Mouse (Mus musculus) myocyte (in vitro differentiated cells): Measurements from ENCODE around the gene Hs1bp3. TPM values are rescaled to one million over a fixed set of nuclear protein-coding genes. Genes with fewer than 3 reads are reported as not detected.

Experiments used
- H3K27me3 ChIP-seq: one replicate; pipeline ENCODE4 v1.6.1; 2011; ENCODE audit not compliant: control insufficient read depth, insufficient read depth, insufficient read length
- H3K36me3 ChIP-seq: one replicate; pipeline ENCODE4 v1.6.1; 2011; ENCODE audit not compliant: control insufficient read depth, insufficient read depth
- H3K4me2 ChIP-seq: one replicate; pipeline ENCODE4 v1.6.1; 2011; ENCODE audit warnings: low read depth, control low read depth
- H3K4me3 ChIP-seq: one replicate; pipeline ENCODE4 v1.5.1; 2011; ENCODE audit warnings: mild to moderate bottlenecking, control low read depth, moderate library complexity
- H3K79me2 ChIP-seq: one replicate; pipeline ENCODE4 v1.6.1; 2011; ENCODE audit not compliant: control insufficient read depth, insufficient read depth
- H3ac ChIP-seq: one replicate; pipeline ENCODE4 v1.6.1; 2011; ENCODE audit not compliant: control insufficient read depth, insufficient read length
- CEBPB ChIP-seq: IDR thresholded peaks from 2 replicates; pipeline ENCODE4 v1.6.1; 2011; ENCODE audit warnings: mild to moderate bottlenecking, moderate library complexity; ENCODE audit not compliant: poor library complexity, insufficient read depth, severe bottlenecking
- E2F4 ChIP-seq: IDR thresholded peaks from one replicate; pipeline ENCODE4 v1.6.1; 2011; ENCODE audit warnings: mild to moderate bottlenecking, control low read depth, moderate library complexity; ENCODE audit not compliant: insufficient read depth
- MAX ChIP-seq: IDR thresholded peaks from one replicate; pipeline ENCODE4 v1.6.1; 2011; ENCODE audit warnings: low read depth, mild to moderate bottlenecking, control low read depth
- MYOD1 ChIP-seq, 3 experiments: IDR thresholded peaks; one replicate each; pipeline ENCODE4 v1.6.1; 2011; ENCODE audit warnings: control low read depth in 2 of 3, low read depth in 2 of 3, mild to moderate bottlenecking in 2 of 3, moderate library complexity in 1 of 3; ENCODE audit not compliant: insufficient read length in 2 of 3, control insufficient read depth in 1 of 3
- MYOG ChIP-seq, 3 experiments: IDR thresholded peaks; one replicate each; pipeline ENCODE4 v1.6.1; 2011; ENCODE audit warnings: control low read depth in 2 of 3, low read depth in 2 of 3, mild to moderate bottlenecking in 2 of 3; ENCODE audit not compliant: insufficient read length in 2 of 3, control insufficient read depth in 1 of 3, insufficient read depth in 1 of 3
- POLR2A ChIP-seq: IDR thresholded peaks from one replicate; pipeline ENCODE4 v1.6.1; 2011; ENCODE audit warnings: low read depth, mild to moderate bottlenecking, control low read depth, moderate library complexity; ENCODE audit not compliant: insufficient read length
- POLR2AphosphoS2 ChIP-seq: IDR thresholded peaks from one replicate; pipeline ENCODE4 v1.6.1; 2011; ENCODE audit warnings: low read depth, control low read depth; ENCODE audit not compliant: insufficient read length
- REST ChIP-seq: IDR thresholded peaks from one replicate; pipeline ENCODE4 v1.6.1; 2011; ENCODE audit warnings: mild to moderate bottlenecking, control low read depth, moderate library complexity; ENCODE audit not compliant: insufficient read depth, insufficient read length
- SRF ChIP-seq: IDR thresholded peaks from one replicate; pipeline ENCODE4 v1.6.1; 2011; ENCODE audit warnings: low read depth; ENCODE audit not compliant: control insufficient read depth, insufficient read length
- TCF12 ChIP-seq: IDR thresholded peaks from one replicate; pipeline ENCODE4 v1.6.1; 2011; ENCODE audit warnings: mild to moderate bottlenecking, control low read depth; ENCODE audit not compliant: poor library complexity, insufficient read depth, severe bottlenecking
- TCF3 ChIP-seq: IDR thresholded peaks from one replicate; pipeline ENCODE4 v1.6.1; 2011; ENCODE audit warnings: low read depth, control low read depth; ENCODE audit not compliant: insufficient read length
- USF1 ChIP-seq: IDR thresholded peaks from one replicate; pipeline ENCODE4 v1.6.1; 2011; ENCODE audit warnings: low read depth, mild to moderate bottlenecking, control low read depth, moderate library complexity
- polyA plus RNA-seq: library from polyadenylated mRNA; unstranded; fragments of >200 nt; fragmentation: generic; extraction: Trizol; gene quantifications from one replicate; pipeline ENCODE4 v1.2.1, GENCODE M21; 2012; ENCODE audit warnings: missing spikeins

Hs1bp3 gene
- polyA plus RNA-seq, 1 experiment: 24.6 TPM

DNA sequence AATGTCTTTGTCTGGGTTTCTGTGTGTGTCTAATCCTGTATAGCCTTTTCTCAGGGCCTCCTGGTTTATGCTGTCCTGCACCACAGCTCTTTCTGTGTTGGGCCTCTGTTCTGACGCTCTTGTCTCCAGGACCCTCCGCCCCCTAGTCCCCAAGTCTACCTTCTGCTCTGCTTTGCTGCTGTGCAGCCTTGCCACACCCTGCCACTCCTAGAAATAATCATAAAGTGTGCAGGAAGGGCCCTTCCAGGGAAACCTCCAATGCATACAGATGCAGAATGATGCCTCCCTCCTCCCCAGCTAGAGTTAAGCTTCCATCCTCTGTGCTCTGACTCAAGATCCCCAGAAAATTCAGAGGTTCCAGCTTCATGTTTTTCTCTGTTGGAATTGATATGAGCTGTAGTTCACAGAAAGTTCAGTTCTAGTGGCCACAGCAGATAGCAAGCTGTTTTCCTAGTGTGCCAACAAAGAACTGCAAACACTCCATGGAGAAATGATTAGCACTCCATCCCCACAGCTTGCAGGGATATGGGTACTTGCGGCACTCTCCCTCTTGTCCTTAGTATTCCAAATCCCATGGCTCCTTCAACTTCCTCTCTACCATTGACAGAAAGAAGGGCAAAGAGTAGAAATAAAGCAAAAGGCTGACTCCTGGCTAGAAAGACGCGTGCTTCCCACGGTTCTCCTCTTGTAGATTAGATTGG, 39.6 kb upstream of the Hs1bp3 start:
- H3K36me3 ChIP-seq: peaks cover 4% of the 10 kb centered on the region
- no peaks in the 10 kb centered on the region for H3K79me2 ChIP-seq
- H3ac ChIP-seq: no peak overlapping the region
- H3K4me3 ChIP-seq: no peak overlapping the region
- TF ChIP-seq USF1 (no peak), TCF3 (no peak), SRF (no peak), TCF12 (no peak), MYOD1 (IDR thresholded peaks at IDR 0.05; ENCODE audit: control insufficient read depth in 1 of 3, insufficient read length in 2 of 3, low read depth in 2 of 3) (no peak), MYOG (IDR thresholded peaks at IDR 0.05; ENCODE audit: control insufficient read depth in 1 of 3, insufficient read depth in 1 of 3, insufficient read length in 2 of 3, low read depth in 2 of 3) (no peak), CEBPB (no peak), E2F4 (no peak), REST (no peak), MAX (no peak), POLR2AphosphoS2 (no peak), POLR2A (no peak)
- no peaks in the 10 kb centered on the region for H3K27me3 ChIP-seq
- no peak overlapping the region for H3K4me2 ChIP-seq

DNA sequence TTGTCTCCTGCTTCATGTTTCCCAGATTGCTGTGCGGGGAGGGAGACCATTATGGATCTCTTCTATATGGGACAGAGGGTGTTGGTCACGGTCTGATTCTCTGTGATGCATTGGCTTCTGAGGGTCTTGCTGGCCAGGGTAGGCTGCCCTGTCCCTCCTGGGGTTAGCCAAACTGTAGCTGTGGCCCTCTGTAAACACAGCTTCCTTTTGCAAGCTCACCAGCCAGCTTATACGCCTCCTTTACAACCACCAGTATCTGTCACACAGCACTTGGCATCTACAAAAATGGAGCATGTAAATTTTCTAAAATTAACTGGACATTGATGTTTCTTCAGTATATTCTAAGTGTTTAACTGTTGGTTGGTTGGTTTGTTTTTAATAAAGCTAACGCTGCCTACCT, 37.8 kb upstream of the Hs1bp3 start:
- TF ChIP-seq TCF12 (no peak), POLR2AphosphoS2 (no peak), CEBPB (no peak), MYOD1 (IDR thresholded peaks at IDR 0.05; ENCODE audit: control insufficient read depth in 1 of 3, insufficient read length in 2 of 3, low read depth in 2 of 3) (no peak), E2F4 (no peak), TCF3 (no peak), POLR2A (no peak), REST (no peak), SRF (no peak), MYOG (IDR thresholded peaks at IDR 0.05; ENCODE audit: control insufficient read depth in 1 of 3, insufficient read depth in 1 of 3, insufficient read length in 2 of 3, low read depth in 2 of 3) (no peak), MAX (no peak), USF1 (no peak)
- H3K79me2 ChIP-seq: no peaks in the 10 kb centered on the region

DNA sequence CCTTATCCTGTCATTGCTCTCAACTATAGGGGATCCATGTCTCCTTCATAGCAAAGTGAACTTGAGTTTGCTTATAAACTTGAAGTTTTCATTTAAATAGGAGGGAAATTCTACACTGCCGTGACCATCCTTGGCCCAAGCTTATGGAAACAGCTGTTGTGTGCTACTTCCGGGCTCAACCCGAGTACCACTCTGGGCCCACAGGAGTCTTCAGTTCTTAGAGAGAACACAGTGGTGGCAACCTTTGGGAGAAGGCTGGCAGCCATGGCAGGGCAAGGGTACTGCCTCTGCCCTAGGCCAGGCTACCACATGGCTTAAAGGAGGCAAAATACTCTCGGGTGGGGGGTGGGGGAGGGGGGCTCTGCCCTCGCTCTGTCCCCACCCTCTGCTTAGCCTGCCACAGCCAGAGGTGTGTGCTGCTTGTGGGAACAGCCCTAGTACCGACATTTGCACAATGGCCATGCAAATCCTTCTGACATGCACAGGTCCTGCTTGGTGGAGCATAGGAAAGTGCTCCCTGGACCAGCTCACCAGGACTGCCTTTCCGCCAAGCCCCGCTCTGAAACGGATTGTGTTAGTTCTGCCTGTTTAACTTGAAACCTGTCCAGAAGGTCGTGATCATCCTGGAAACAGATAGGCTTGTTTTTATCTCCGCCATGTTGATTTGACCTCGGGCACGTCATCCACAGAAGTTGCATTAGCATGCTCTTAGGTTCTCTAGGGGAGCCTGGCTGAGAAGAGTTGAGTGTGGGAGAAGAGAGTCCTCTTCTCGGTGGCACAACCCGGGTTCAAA, 31.8 kb upstream of the Hs1bp3 start:
- TF ChIP-seq TCF3: no peak
- TF ChIP-seq TCF12: no peak
- TF ChIP-seq POLR2AphosphoS2: no peak
- no peak for TF ChIP-seq MYOG (IDR thresholded peaks at IDR 0.05; ENCODE audit: control insufficient read depth in 1 of 3, insufficient read depth in 1 of 3, insufficient read length in 2 of 3, low read depth in 2 of 3)
- TF ChIP-seq MYOD1 (IDR thresholded peaks at IDR 0.05; ENCODE audit: control insufficient read depth in 1 of 3, insufficient read length in 2 of 3, low read depth in 2 of 3): no peak
- TF ChIP-seq REST: no peak
- no peak for TF ChIP-seq USF1
- no peak for TF ChIP-seq MAX
- no peak for TF ChIP-seq CEBPB
- no peak for TF ChIP-seq E2F4
- no peak for TF ChIP-seq POLR2A
- no peak for TF ChIP-seq SRF
- Histone ChIP-seq H3K4me2 (no peak overlapping the region), H3K36me3 (no peaks in the 10 kb centered on the region), H3K27me3 (no peaks in the 10 kb centered on the region), H3K4me3 (no peak overlapping the region), H3ac (no peak overlapping the region), H3K79me2 (no peaks in the 10 kb centered on the region)

More for the DNA sequence above, 37.8 kb upstream of the Hs1bp3 start:
- H3K4me2 ChIP-seq: no peak overlapping the region
- H3K4me3 ChIP-seq: no peak overlapping the region
- no peaks in the 10 kb centered on the region for H3K27me3 ChIP-seq
- H3K36me3 ChIP-seq: no peaks in the 10 kb centered on the region
- no peak overlapping the region for H3ac ChIP-seq

DNA sequence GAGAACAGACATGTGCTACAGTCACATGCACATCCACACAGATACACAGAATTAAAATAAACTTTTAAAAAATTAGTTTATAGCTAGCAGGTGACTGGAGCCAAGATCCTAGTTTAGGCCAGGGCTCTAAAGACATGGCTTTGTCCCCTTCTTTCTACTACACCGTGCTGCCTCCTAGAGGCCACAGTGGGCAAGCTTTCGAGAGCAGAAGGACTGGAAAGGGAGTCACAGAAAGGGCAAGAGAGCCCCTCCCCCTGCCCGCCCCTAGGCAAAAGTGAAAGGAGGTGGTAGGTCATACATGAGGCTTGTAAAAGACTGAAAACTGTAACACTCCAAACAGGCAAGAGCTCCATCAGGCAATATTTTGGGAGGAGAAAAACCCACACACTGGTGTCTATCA, 25.3 kb upstream of the Hs1bp3 start:
- Histone ChIP-seq H3K4me3 (no peak overlapping the region), H3ac (no peak overlapping the region), H3K79me2 (no peaks in the 10 kb centered on the region), H3K36me3 (no peaks in the 10 kb centered on the region), H3K27me3 (no peaks in the 10 kb centered on the region), H3K4me2 (no peak overlapping the region)
- TF ChIP-seq USF1: no peak
- no peak for TF ChIP-seq MYOD1 (IDR thresholded peaks at IDR 0.05; ENCODE audit: control insufficient read depth in 1 of 3, insufficient read length in 2 of 3, low read depth in 2 of 3)
- no peak for TF ChIP-seq MAX
